Mouse (Mus musculus) cerebellum, postnatal 4 days (tissue): ENCODE data around the gene Eda2r.

Source experiments
- DNase-seq, 2 experiments: peaks; one replicate each; pipeline ENCODE4 v3.0.0; 2022; ENCODE audit warnings: low spot score in 2 of 2, mixed read lengths in 1 of 2

The Eda2r gene

GRCm38 (mm10) chrX:97377065-97377421 is at the start of gene Eda2r:
Gene Eda2r, minus strand, starts transcription at chrX:97377216.
- peak in 1 of 2 experiments; percentile 7 for DNase-seq

GRCm38 (mm10) chrX:97397872-97398271 is 20.9 kb upstream of the Eda2r start:
- DNase-seq = no peak

GRCm38 (mm10) chrX:97378076-97378475 is 1.1 kb upstream of the Eda2r start:
- no peak for DNase-seq

- peak in 1 of 2 experiments; percentile 21 for DNase-seq
Observed at GRCm38 (mm10) chrX:97376321-97377064, 523 bp downstream of the Eda2r start.

- no peak for DNase-seq
Observed at GRCm38 (mm10) chrX:97372826-97373225, 4.2 kb downstream of the Eda2r start.

GRCm38 (mm10) chrX:97369206-97369605 is 7.8 kb downstream of the Eda2r start:
- DNase-seq = no peak

- no peak for DNase-seq
Observed at GRCm38 (mm10) chrX:97368741-97369140, 8.3 kb downstream of the Eda2r start.

GRCm38 (mm10) chrX:97360919-97361318 is 16.1 kb downstream of the Eda2r start:
- DNase-seq = no peak

GRCm38 (mm10) chrX:97327891-97328290 is 49.1 kb downstream of the Eda2r start:
- DNase-seq = no peak
